Mouse (Mus musculus): ENCODE results near the gene Olfr1467.

Gene Olfr1467

DNA sequence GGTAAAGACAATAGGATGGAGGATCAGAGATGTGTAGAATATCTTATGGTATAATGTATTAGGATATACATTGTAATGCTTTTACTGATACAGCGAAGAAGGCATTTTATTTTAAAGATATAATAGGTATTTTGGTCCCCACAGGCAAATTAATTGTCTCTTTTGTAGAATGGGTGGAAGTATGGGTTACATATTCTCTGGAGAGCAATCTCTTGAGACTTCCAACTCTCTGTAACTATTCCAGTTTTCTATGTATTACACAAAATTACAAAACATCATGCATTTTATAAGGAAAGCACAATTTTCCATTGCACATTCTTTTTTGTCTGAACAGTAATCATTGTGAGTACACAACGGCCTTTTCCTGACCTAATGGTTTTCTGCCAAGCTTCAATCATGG lies at the start of gene Olfr1467:
Gene Olfr1467 (plus strand): TSS at position 301 of the 400 bp plus-strand sequence.
- no peak for DNase-seq

DNA sequence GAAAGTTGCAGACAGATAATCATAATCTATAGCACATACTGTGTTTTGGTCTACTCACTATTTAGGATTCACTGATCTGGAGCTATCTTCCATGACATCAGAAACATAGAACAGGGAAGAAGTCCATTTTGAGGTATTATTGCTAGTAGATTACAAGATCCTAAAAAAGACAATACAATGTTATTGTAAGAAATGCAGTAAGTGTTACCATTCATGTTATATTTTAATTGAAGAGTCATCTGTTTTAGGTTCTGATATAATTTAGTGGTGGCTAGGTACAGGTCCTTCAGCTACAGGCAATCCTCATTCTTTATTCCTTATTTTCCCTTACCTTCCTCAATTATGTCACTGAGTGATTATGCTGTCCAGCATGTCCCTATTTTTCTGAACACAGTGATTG lies 46.6 kb upstream of the Olfr1467 start, which contains the start of gene Olfr1465:
Gene Olfr1465 (minus strand): TSS at position 101 of the 400 bp plus-strand sequence.
- DNase-seq = no peak

DNA sequence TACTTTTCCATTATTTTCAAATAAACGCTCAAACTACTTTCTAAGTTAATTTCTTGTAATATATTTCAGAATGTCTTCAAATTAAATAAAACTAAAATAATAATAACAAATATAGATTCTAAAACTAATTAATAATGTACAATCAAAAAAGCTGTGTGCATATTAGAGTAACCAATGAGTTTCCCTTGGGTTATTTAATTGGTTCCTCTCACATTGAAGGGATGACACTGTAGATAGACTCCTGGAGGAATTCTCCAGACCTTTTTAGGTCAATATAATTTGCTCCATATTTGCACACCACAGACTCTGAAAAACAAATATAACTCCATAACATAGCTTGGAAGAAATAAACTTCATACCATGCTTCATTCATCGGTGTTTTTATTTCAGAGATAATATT lies 23.5 kb upstream of the Olfr1467 start, which contains the start of gene Olfr1466:
Gene Olfr1466 (plus strand): TSS at position 301 of the 400 bp plus-strand sequence.
- no peak for DNase-seq

DNA sequence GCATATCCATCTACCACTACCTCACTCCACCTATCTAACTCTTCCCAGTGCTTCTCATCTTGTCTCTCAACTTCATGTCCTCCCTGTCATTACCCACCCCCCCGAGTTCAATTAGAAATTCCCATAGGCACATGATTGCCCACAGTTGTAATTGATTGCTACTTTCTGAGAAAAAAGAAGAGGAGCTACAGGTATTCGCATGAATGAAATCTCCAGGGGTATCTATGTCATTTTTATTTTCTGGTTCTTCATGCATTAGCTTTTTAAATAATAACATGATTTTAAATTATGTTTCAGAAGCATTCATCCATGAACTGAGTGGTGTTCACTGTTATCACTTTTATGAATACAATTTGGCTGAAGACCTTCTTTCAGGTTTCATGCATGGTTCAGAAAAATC lies 45.5 kb downstream of the Olfr1467 start, which contains the start of gene Olfr1469:
Gene Olfr1469 (plus strand): TSS at position 301 of the 400 bp plus-strand sequence.
- DNase-seq = no peak
